ENCODE assay signal across 7 mouse cellular contexts in genomic region chr5:146675006-146675886, GRCm38 (mm10).
DNase-seq lines count a peak whose midpoint lies in the region; ATAC-seq lines count a peak whose summit lies in the region.

No protein-coding gene starts in this region.

- H3K4me2 ChIP-seq in intestine, embryonic 14.5 days (ENCODE audit: low read length): no peak overlapping the region

- no peak overlapping the region for H3K4me3 ChIP-seq in intestine, embryonic 14.5 days (ENCODE audit: low read depth, low read length)
- H3K4me3 ChIP-seq in midbrain, embryonic 10.5 days: no peak overlapping the region

- H3K27me3 ChIP-seq in intestine, embryonic 14.5 days (replicated peaks; ENCODE audit: control insufficient read depth, insufficient read depth, low read length): no peaks in the 10 kb centered on the region
- H3K27me3 ChIP-seq in midbrain, embryonic 10.5 days (ENCODE audit: low read depth, poor library complexity, severe bottlenecking): peaks cover 39% of the 10 kb centered on the region

- peak overlapping the region; percentile 71; the same call in 1 of the 2 replicates for H3K27ac ChIP-seq in intestine, embryonic 14.5 days (ENCODE audit: low read depth)
- no peak overlapping the region for H3K27ac ChIP-seq in midbrain, embryonic 10.5 days (replicated peaks)

- intact Hi-C loops in gastrocnemius, postnatal 14 days (cut with DNase I; ENCODE audit: low total_unique reads): loop anchor here (10.0 kb wide), 2 partner anchors 230 to 640 kb away; no protein-coding TSS in a partner anchor
- intact Hi-C loops in left cerebral cortex, postnatal 25 days (cut with DNase I): loop anchor here (5.0 to 10.0 kb wide), 2 partner anchors 230 to 642 kb away; no protein-coding TSS in a partner anchor

- peak; percentile 49 to 74 for DNase-seq in cerebellum, postnatal 4 days (ENCODE audit: low spot score in 2 of 2)
- peak; percentile 53 for DNase-seq in gastrocnemius, postnatal 14 days
- peak; percentile 88 for DNase-seq in intestine, embryonic 14.5 days (ENCODE audit: low spot score)
- peak; percentile 66 to 70 for DNase-seq in left cerebral cortex, postnatal 25 days (ENCODE audit: low spot score in 2 of 2)
- peak; percentile 68 for DNase-seq in midbrain, embryonic 10.5 days (ENCODE audit: low spot score)
- peak; percentile 67 for DNase-seq in right cerebral cortex, postnatal 4 days

- peak; percentile 86 for ATAC-seq in activated CD4-positive, CD25-positive, alpha-beta regulatory T cell, adult 4 months
- peak; percentile 32 for ATAC-seq in intestine, embryonic 14.5 days (replicated peaks; ENCODE audit: low FRiP score, low TSS enrichment, low read depth)

- H3K36me3 ChIP-seq in intestine, embryonic 14.5 days (ENCODE audit: control insufficient read depth, insufficient read depth, low read length): no peaks in the 10 kb centered on the region
- no peaks in the 10 kb centered on the region for H3K36me3 ChIP-seq in midbrain, embryonic 10.5 days

- peaks cover 6% of the 10 kb centered on the region; the same call in 1 of the 2 replicates for H3K4me1 ChIP-seq in intestine, embryonic 14.5 days (replicated peaks; ENCODE audit: control insufficient read depth, insufficient read depth, low read length)
- peaks cover 38% of the 10 kb centered on the region for H3K4me1 ChIP-seq in midbrain, embryonic 10.5 days

- 22% methylated on average over 19 of the region's 19 CpGs for WGBS in intestine, embryonic 14.5 days
- 30% methylated on average over 19 of the region's 19 CpGs for WGBS in midbrain, embryonic 10.5 days

- 0 out of 2 replicates have a peak, but pooled peaks cover 3% of the 10 kb centered on the region for H3K9me3 ChIP-seq in intestine, embryonic 14.5 days (ENCODE audit: control insufficient read depth, low read length)
- no peaks in the 10 kb centered on the region for H3K9me3 ChIP-seq in midbrain, embryonic 10.5 days (replicated peaks)

- no peak overlapping the region for H3K9ac ChIP-seq in intestine, embryonic 14.5 days (ENCODE audit: low read length)
